Mouse (Mus musculus): ENCODE measurements around the gene Mastl. TPM values are rescaled to one million over a fixed set of nuclear protein-coding genes. Genes with fewer than 3 reads are reported as not detected.
A peak's percentile ranks its signal among the peaks of the same experiment; 100 is the strongest.

The Mastl gene
- polyA plus RNA-seq, 1 experiment: 2.5 TPM

DNA sequence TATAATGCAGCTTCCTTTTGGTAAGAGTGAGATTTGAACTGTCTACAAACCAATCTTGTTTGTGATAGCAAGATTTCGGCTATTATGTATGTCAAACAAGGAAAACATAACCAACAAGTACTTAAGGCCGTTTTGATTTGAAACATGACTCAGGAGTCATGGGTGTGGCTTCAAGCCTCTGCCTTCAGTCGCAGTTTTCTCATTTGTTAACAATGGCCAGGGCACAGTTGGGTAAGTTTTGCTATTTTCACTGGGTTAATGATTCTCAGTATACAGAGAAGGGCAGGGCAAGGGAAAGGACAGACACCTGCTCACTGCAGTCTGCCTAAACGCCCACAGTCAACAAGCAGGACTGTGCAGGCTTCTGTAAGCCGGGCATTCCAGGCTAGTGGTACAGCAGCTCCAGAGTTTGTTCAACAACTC lies 614 bp downstream of the Mastl start:
- Histone ChIP-seq H3K27ac (ENCODE audit: control insufficient read depth, insufficient read depth, low read depth, low read length) (peak overlapping the region; percentile 98), H3K36me3 (ENCODE audit: control insufficient read depth, insufficient read depth, low read length) (no peaks in the 10 kb centered on the region), H3K4me3 (ENCODE audit: control insufficient read depth, low read depth, low read length) (peak overlapping the region; percentile 97), H3K4me1 (ENCODE audit: control insufficient read depth, insufficient read depth, low read length) (peaks cover 4% of the 10 kb centered on the region; the same call in 1 of the 2 replicates), H3K27me3 (ENCODE audit: control insufficient read depth, insufficient read depth, low read length) (no peaks in the 10 kb centered on the region)
- TF ChIP-seq CTCF (IDR thresholded peaks at IDR 0.05; ENCODE audit: control insufficient read depth, insufficient read depth, insufficient replicate concordance, low read depth, low read length) (no peak), POLR2A (IDR thresholded peaks at IDR 0.05; ENCODE audit: control insufficient read depth, low read depth, low read length) (no peak)

- Histone ChIP-seq H3K4me3 (ENCODE audit: control insufficient read depth, low read depth, low read length) (no peak overlapping the region), H3K4me1 (ENCODE audit: control insufficient read depth, insufficient read depth, low read length) (no peaks in the 10 kb centered on the region), H3K27me3 (ENCODE audit: control insufficient read depth, insufficient read depth, low read length) (no peaks in the 10 kb centered on the region), H3K27ac (ENCODE audit: control insufficient read depth, insufficient read depth, low read depth, low read length) (no peak overlapping the region), H3K36me3 (ENCODE audit: control insufficient read depth, insufficient read depth, low read length) (no peaks in the 10 kb centered on the region)
- no peak for TF ChIP-seq CTCF (IDR thresholded peaks at IDR 0.05; ENCODE audit: control insufficient read depth, insufficient read depth, insufficient replicate concordance, low read depth, low read length)
- no peak for TF ChIP-seq POLR2A (IDR thresholded peaks at IDR 0.05; ENCODE audit: control insufficient read depth, low read depth, low read length)
Measured at GRCm38 (mm10) chr2:23119573-23119972, 36.3 kb downstream of the Mastl start.

DNA sequence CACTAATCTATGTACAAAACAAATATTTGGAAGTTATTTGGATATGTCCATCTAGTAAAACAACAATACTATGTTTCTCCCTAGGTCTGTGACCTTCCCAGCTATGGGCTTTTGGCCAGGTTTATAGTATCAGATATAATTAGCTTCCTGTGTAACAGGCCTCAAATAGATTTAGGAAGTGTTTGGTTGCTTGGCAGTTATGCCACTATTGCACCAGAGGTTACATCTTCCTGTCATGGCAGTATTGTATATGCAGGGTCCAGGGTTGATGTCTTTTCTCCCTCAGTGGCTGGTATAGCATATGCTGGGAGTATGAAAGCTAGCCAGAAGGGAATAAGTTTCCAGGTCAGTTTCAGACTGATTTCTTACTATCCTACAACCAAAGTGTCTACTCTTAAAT lies 53.6 kb downstream of the Mastl start:
- Histone ChIP-seq H3K4me1 (ENCODE audit: control insufficient read depth, insufficient read depth, low read length) (no peaks in the 10 kb centered on the region), H3K4me3 (ENCODE audit: control insufficient read depth, low read depth, low read length) (no peak overlapping the region), H3K36me3 (ENCODE audit: control insufficient read depth, insufficient read depth, low read length) (no peaks in the 10 kb centered on the region; the same call in 1 of the 2 replicates), H3K27ac (ENCODE audit: control insufficient read depth, insufficient read depth, low read depth, low read length) (no peak overlapping the region), H3K27me3 (ENCODE audit: control insufficient read depth, insufficient read depth, low read length) (no peaks in the 10 kb centered on the region)
- TF ChIP-seq CTCF (IDR thresholded peaks at IDR 0.05; ENCODE audit: control insufficient read depth, insufficient read depth, insufficient replicate concordance, low read depth, low read length) (no peak), POLR2A (IDR thresholded peaks at IDR 0.05; ENCODE audit: control insufficient read depth, low read depth, low read length) (no peak)

DNA sequence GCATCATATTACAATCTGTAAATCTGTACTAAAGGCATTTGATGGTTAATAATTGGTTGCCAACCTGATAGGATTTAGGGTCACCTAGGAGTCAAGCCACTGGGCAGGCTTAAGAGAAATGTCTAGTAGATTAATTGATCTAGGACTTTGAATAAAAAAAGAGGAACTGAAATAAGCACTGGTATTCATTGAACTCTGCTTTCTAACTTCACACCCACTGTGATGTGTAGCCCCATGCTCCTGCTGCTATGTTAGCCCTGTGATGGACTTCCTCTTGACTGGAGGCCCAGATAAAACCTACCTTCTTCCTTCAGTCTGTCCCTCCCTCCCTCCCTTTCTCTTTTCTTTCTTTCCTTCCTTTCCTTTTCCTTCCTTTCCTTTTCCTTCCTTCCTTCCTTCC lies 58.8 kb downstream of the Mastl start:
- H3K27ac ChIP-seq (ENCODE audit: control insufficient read depth, insufficient read depth, low read depth, low read length): no peak overlapping the region
- H3K36me3 ChIP-seq (ENCODE audit: control insufficient read depth, insufficient read depth, low read length): no peaks in the 10 kb centered on the region; the same call in 1 of the 2 replicates
- H3K4me3 ChIP-seq (ENCODE audit: control insufficient read depth, low read depth, low read length): no peak overlapping the region
- TF ChIP-seq CTCF (IDR thresholded peaks at IDR 0.05; ENCODE audit: control insufficient read depth, insufficient read depth, insufficient replicate concordance, low read depth, low read length): no peak
- no peaks in the 10 kb centered on the region for H3K27me3 ChIP-seq (ENCODE audit: control insufficient read depth, insufficient read depth, low read length)
- H3K4me1 ChIP-seq (ENCODE audit: control insufficient read depth, insufficient read depth, low read length): no peaks in the 10 kb centered on the region

- H3K36me3 ChIP-seq (ENCODE audit: control insufficient read depth, insufficient read depth, low read length): no peaks in the 10 kb centered on the region; the same call in 1 of the 2 replicates
- no peak overlapping the region for H3K4me3 ChIP-seq (ENCODE audit: control insufficient read depth, low read depth, low read length)
- no peak overlapping the region for H3K27ac ChIP-seq (ENCODE audit: control insufficient read depth, insufficient read depth, low read depth, low read length)
- TF ChIP-seq CTCF (IDR thresholded peaks at IDR 0.05; ENCODE audit: control insufficient read depth, insufficient read depth, insufficient replicate concordance, low read depth, low read length): peak; percentile 30; the same call in 1 of the 2 replicates
- no peak for TF ChIP-seq POLR2A (IDR thresholded peaks at IDR 0.05; ENCODE audit: control insufficient read depth, low read depth, low read length)
- no peaks in the 10 kb centered on the region for H3K4me1 ChIP-seq (ENCODE audit: control insufficient read depth, insufficient read depth, low read length)
- no peaks in the 10 kb centered on the region for H3K27me3 ChIP-seq (ENCODE audit: control insufficient read depth, insufficient read depth, low read length)
Measured at GRCm38 (mm10) chr2:23092216-23092615, 63.6 kb downstream of the Mastl start.

GRCm38 (mm10) chr2:23084540-23084939 lies 71.3 kb downstream of the Mastl start:
- Histone ChIP-seq H3K27me3 (ENCODE audit: control insufficient read depth, insufficient read depth, low read length) (no peaks in the 10 kb centered on the region), H3K4me3 (ENCODE audit: control insufficient read depth, low read depth, low read length) (no peak overlapping the region), H3K27ac (ENCODE audit: control insufficient read depth, insufficient read depth, low read depth, low read length) (no peak overlapping the region), H3K4me1 (ENCODE audit: control insufficient read depth, insufficient read depth, low read length) (no peaks in the 10 kb centered on the region), H3K36me3 (ENCODE audit: control insufficient read depth, insufficient read depth, low read length) (no peaks in the 10 kb centered on the region; the same call in 1 of the 2 replicates)
- TF ChIP-seq CTCF (IDR thresholded peaks at IDR 0.05; ENCODE audit: control insufficient read depth, insufficient read depth, insufficient replicate concordance, low read depth, low read length) (no peak), POLR2A (IDR thresholded peaks at IDR 0.05; ENCODE audit: control insufficient read depth, low read depth, low read length) (no peak)

DNA sequence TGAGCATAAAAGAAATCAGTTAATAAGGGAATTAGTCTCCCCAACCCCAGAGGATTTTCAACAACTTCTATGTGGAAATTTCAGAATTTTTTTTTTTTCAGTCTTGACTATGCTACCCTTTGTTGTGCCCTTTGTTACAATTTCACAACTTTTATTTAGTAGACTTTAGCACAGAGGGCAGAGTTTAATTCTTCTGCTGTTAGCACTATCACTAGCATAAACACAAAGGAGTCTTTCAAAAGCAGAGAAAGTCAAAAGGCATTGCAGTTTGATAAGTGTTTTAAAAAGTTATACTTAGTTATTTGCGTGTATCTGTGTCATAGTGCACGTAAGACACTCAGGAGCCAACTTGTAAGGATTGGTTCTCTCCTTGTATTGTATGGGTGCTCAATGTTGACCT lies 77.2 kb downstream of the Mastl start:
- no peaks in the 10 kb centered on the region for H3K27me3 ChIP-seq (ENCODE audit: control insufficient read depth, insufficient read depth, low read length)
- H3K4me1 ChIP-seq (ENCODE audit: control insufficient read depth, insufficient read depth, low read length): no peaks in the 10 kb centered on the region
- H3K36me3 ChIP-seq (ENCODE audit: control insufficient read depth, insufficient read depth, low read length): no peaks in the 10 kb centered on the region; the same call in none of the 2 replicates
- TF ChIP-seq CTCF (IDR thresholded peaks at IDR 0.05; ENCODE audit: control insufficient read depth, insufficient read depth, insufficient replicate concordance, low read depth, low read length) (no peak), POLR2A (IDR thresholded peaks at IDR 0.05; ENCODE audit: control insufficient read depth, low read depth, low read length) (no peak)
- H3K4me3 ChIP-seq (ENCODE audit: control insufficient read depth, low read depth, low read length): no peak overlapping the region
- no peak overlapping the region for H3K27ac ChIP-seq (ENCODE audit: control insufficient read depth, insufficient read depth, low read depth, low read length)

- Histone ChIP-seq H3K36me3 (ENCODE audit: control insufficient read depth, insufficient read depth, low read length) (peaks cover 1% of the 10 kb centered on the region), H3K27ac (ENCODE audit: control insufficient read depth, insufficient read depth, low read depth, low read length) (no peak overlapping the region), H3K4me1 (ENCODE audit: control insufficient read depth, insufficient read depth, low read length) (no peaks in the 10 kb centered on the region), H3K4me3 (ENCODE audit: control insufficient read depth, low read depth, low read length) (no peak overlapping the region), H3K27me3 (ENCODE audit: control insufficient read depth, insufficient read depth, low read length) (no peaks in the 10 kb centered on the region)
- TF ChIP-seq CTCF (IDR thresholded peaks at IDR 0.05; ENCODE audit: control insufficient read depth, insufficient read depth, insufficient replicate concordance, low read depth, low read length) (no peak), POLR2A (IDR thresholded peaks at IDR 0.05; ENCODE audit: control insufficient read depth, low read depth, low read length) (no peak)
Measured at GRCm38 (mm10) chr2:23077693-23078092, 78.1 kb downstream of the Mastl start.

All from testis, adult 2 months (tissue).